In genomic region chr5:24484963-24485362, GRCm38 (mm10) we compare ENCODE assay signal across 8 mouse cellular contexts. TPM values are rescaled to one million over a fixed set of nuclear protein-coding genes. Genes with fewer than 3 reads are reported as not detected.
A peak's percentile ranks its signal among the peaks of the same experiment; 100 is the strongest.
DNase-seq lines count a peak whose midpoint lies in the region; ATAC-seq and TF ChIP-seq lines count a peak whose summit lies in the region.

No protein-coding gene starts in this region.

- H3K27me3 ChIP-seq in heart, embryonic 13.5 days (replicated peaks), result peaks cover 12% of the 10 kb centered on the region; the same call in 1 of the 2 replicates
- H3K27me3 ChIP-seq in forebrain, embryonic 11.5 days (ENCODE audit: control insufficient read depth, insufficient read depth, low read length), result no peaks in the 10 kb centered on the region; the same call in 1 of the 2 replicates
- no peaks in the 10 kb centered on the region for H3K27me3 ChIP-seq in midbrain, embryonic 14.5 days (ENCODE audit: control insufficient read depth, insufficient read depth, low read length)

- no peak overlapping the region for H3K27ac ChIP-seq in heart, embryonic 13.5 days (replicated peaks)
- H3K27ac ChIP-seq in forebrain, embryonic 11.5 days (ENCODE audit: low read depth, low read length), result peak overlapping the region; percentile 58; the same call in 1 of the 2 replicates
- peak overlapping the region; percentile 45; the same call in 1 of the 2 replicates for H3K27ac ChIP-seq in midbrain, embryonic 14.5 days (replicated peaks; ENCODE audit: low read depth, low read length)
- no peak overlapping the region for H3K27ac ChIP-seq in gastrocnemius, adult 2 months

- TF ChIP-seq CTCF in gastrocnemius, adult 2 months (IDR thresholded peaks at IDR 0.05), result no peak

- peak overlapping the region; percentile 50 for H3K9ac ChIP-seq in heart, embryonic 13.5 days
- H3K9ac ChIP-seq in forebrain, embryonic 11.5 days (ENCODE audit: low read length), result peak overlapping the region; percentile 50
- peak overlapping the region; percentile 37; the same call in 1 of the 2 replicates for H3K9ac ChIP-seq in midbrain, embryonic 14.5 days (replicated peaks; ENCODE audit: low read length)

- H3K4me3 ChIP-seq in heart, embryonic 13.5 days, result peak overlapping the region; percentile 19
- H3K4me3 ChIP-seq in forebrain, embryonic 11.5 days (ENCODE audit: low read depth, low read length), result peak overlapping the region; percentile 10
- H3K4me3 ChIP-seq in midbrain, embryonic 14.5 days (replicated peaks; ENCODE audit: low read depth, low read length), result no peak overlapping the region
- no peak overlapping the region for H3K4me3 ChIP-seq in gastrocnemius, adult 2 months

- no peak for DNase-seq in heart, adult 8-10 months (ENCODE audit: low spot score)
- DNase-seq in forebrain, embryonic 11.5 days (ENCODE audit: low spot score), result peak; percentile 81
- DNase-seq in kidney, postnatal 10 days, result peak; percentile 44
- peak; percentile 53 for DNase-seq in midbrain, embryonic 14.5 days
- DNase-seq in gastrocnemius, adult 2 months, result no peak
- DNase-seq in spleen, postnatal 36 days (ENCODE audit: low spot score in 2 of 2), result no peak
- DNase-seq in thymus, postnatal 25 days, result no peak

- WGBS in heart, embryonic 13.5 days, result 32% methylated on average over 22 of the region's 22 CpGs
- 9% methylated on average over 22 of the region's 22 CpGs for WGBS in forebrain, embryonic 11.5 days
- WGBS in midbrain, embryonic 14.5 days, result 14% methylated on average over 22 of the region's 22 CpGs

- peaks cover 81% of the 10 kb centered on the region for H3K36me3 ChIP-seq in heart, embryonic 13.5 days
- peaks cover 9% of the 10 kb centered on the region for H3K36me3 ChIP-seq in forebrain, embryonic 11.5 days (ENCODE audit: control insufficient read depth, insufficient read depth, low read length)
- peaks cover 75% of the 10 kb centered on the region for H3K36me3 ChIP-seq in midbrain, embryonic 14.5 days (ENCODE audit: control insufficient read depth, insufficient read depth, low read length)

- peaks cover 27% of the 10 kb centered on the region for H3K4me1 ChIP-seq in heart, embryonic 13.5 days
- peaks cover 39% of the 10 kb centered on the region for H3K4me1 ChIP-seq in forebrain, embryonic 11.5 days (replicated peaks; ENCODE audit: control insufficient read depth, insufficient read depth, low read length)
- H3K4me1 ChIP-seq in midbrain, embryonic 14.5 days (ENCODE audit: control insufficient read depth, insufficient read depth, low read length), result peaks cover 26% of the 10 kb centered on the region

- peak overlapping the region; percentile 58 for H3K4me2 ChIP-seq in heart, embryonic 13.5 days
- peak overlapping the region; percentile 63 for H3K4me2 ChIP-seq in forebrain, embryonic 11.5 days (ENCODE audit: low read depth, low read length, severe bottlenecking)
- peak overlapping the region; percentile 37 for H3K4me2 ChIP-seq in midbrain, embryonic 14.5 days (ENCODE audit: low read length)

- ATAC-seq in heart, embryonic 13.5 days (ENCODE audit: extremely low read depth, insufficient number of reproducible peaks, low FRiP score, low TSS enrichment), result no peak
- peak; percentile 32 for ATAC-seq in forebrain, embryonic 11.5 days (replicated peaks; ENCODE audit: low FRiP score)
- peak; percentile 13; the same call in 1 of the 2 replicates for ATAC-seq in midbrain, embryonic 14.5 days (ENCODE audit: low FRiP score, low TSS enrichment)

- intact Hi-C loops in gastrocnemius, adult 2 months (cut with DNase I), result no loop called here

- no peaks in the 10 kb centered on the region for H3K9me3 ChIP-seq in heart, embryonic 13.5 days
- H3K9me3 ChIP-seq in forebrain, embryonic 11.5 days (ENCODE audit: control insufficient read depth, low read length), result no peaks in the 10 kb centered on the region
- no peaks in the 10 kb centered on the region for H3K9me3 ChIP-seq in midbrain, embryonic 14.5 days (ENCODE audit: control insufficient read depth, low read length)

RNA-seq across cellular contexts. Expression of gene Agap3, which starts 33.0 kb away (rescaled TPM):
- polyA plus RNA-seq in heart, embryonic 13.5 days (2015; fragmentation: Nextera tagmentation; extraction: Ambion mirVana), result 14.4 and 16.5 TPM in 2 replicates
- 100 to 1,000 TPM in 1 of 4 experiments, 10 to 100 TPM in 3; 88.8 to 101 (median 95.0) TPM for total RNA-seq in heart, adult 8-10 months (2022)
- 52.7 and 67.0 TPM in 2 replicates for polyA plus RNA-seq in forebrain, embryonic 11.5 days (2014; fragmentation: Nextera tagmentation; extraction: Ambion mirVana)
- 65.1 and 79.0 TPM in 2 replicates for polyA plus RNA-seq in midbrain, embryonic 14.5 days (2014; fragmentation: Nextera tagmentation; extraction: Ambion mirVana)
- total RNA-seq in gastrocnemius, adult 2 months (2021), result 10 to 100 TPM; 67.8 to 71.0 TPM

RNA-seq across cellular contexts. Expression of gene Tmub1, which starts 37.3 kb away (rescaled TPM):
- 16.2 and 19.9 TPM in 2 replicates for polyA plus RNA-seq in heart, embryonic 13.5 days (2015; fragmentation: Nextera tagmentation; extraction: Ambion mirVana)
- 10 to 100 TPM in 3 of 4 experiments, 1 to 10 TPM in 1; 9.8 to 12.3 (median 11.8) TPM for total RNA-seq in heart, adult 8-10 months (2022)
- 30.2 and 31.8 TPM in 2 replicates for polyA plus RNA-seq in forebrain, embryonic 11.5 days (2014; fragmentation: Nextera tagmentation; extraction: Ambion mirVana)
- polyA plus RNA-seq in midbrain, embryonic 14.5 days (2014; fragmentation: Nextera tagmentation; extraction: Ambion mirVana), result 51.0 and 64.1 TPM in 2 replicates
- 10 to 100 TPM; 18.1 to 22.2 TPM for total RNA-seq in gastrocnemius, adult 2 months (2021)

RNA-seq across cellular contexts. Expression of gene Fastk, which starts 39.9 kb away (rescaled TPM):
- 163 and 164 TPM in 2 replicates for polyA plus RNA-seq in heart, embryonic 13.5 days (2015; fragmentation: Nextera tagmentation; extraction: Ambion mirVana)
- total RNA-seq in heart, adult 8-10 months (2022), result 100 to 1,000 TPM; 297 to 351 (median 327) TPM
- polyA plus RNA-seq in forebrain, embryonic 11.5 days (2014; fragmentation: Nextera tagmentation; extraction: Ambion mirVana), result 104 and 116 TPM in 2 replicates
- polyA plus RNA-seq in midbrain, embryonic 14.5 days (2014; fragmentation: Nextera tagmentation; extraction: Ambion mirVana), result 91.8 and 105 TPM in 2 replicates
- 100 to 1,000 TPM; 163 to 214 TPM for total RNA-seq in gastrocnemius, adult 2 months (2021)

RNA-seq across cellular contexts. Expression of gene Gbx1, which starts 42.0 kb away (rescaled TPM):
- polyA plus RNA-seq in heart, embryonic 13.5 days (2015; fragmentation: Nextera tagmentation; extraction: Ambion mirVana), result 0.05 TPM in 1 of 2 replicates, not detected in the other
- total RNA-seq in heart, adult 8-10 months (2022), result not detected
- 0.64 and 0.79 TPM in 2 replicates for polyA plus RNA-seq in forebrain, embryonic 11.5 days (2014; fragmentation: Nextera tagmentation; extraction: Ambion mirVana)
- 0.05 and 0.12 TPM in 2 replicates for polyA plus RNA-seq in midbrain, embryonic 14.5 days (2014; fragmentation: Nextera tagmentation; extraction: Ambion mirVana)
- not detected for total RNA-seq in gastrocnemius, adult 2 months (2021)

RNA-seq across cellular contexts. Expression of gene Asb10, which starts 55.8 kb away (rescaled TPM):
- polyA plus RNA-seq in heart, embryonic 13.5 days (2015; fragmentation: Nextera tagmentation; extraction: Ambion mirVana), result 4.1 TPM in 2 replicates
- total RNA-seq in heart, adult 8-10 months (2022), result 100 to 1,000 TPM in 2 of 4 experiments, 10 to 100 TPM in 2; 97.3 to 112 (median 103) TPM
- polyA plus RNA-seq in forebrain, embryonic 11.5 days (2014; fragmentation: Nextera tagmentation; extraction: Ambion mirVana), result 0.11 TPM in 1 of 2 replicates, not detected in the other
- 0.09 and 0.12 TPM in 2 replicates for polyA plus RNA-seq in midbrain, embryonic 14.5 days (2014; fragmentation: Nextera tagmentation; extraction: Ambion mirVana)
- 100 to 1,000 TPM; 101 to 107 TPM for total RNA-seq in gastrocnemius, adult 2 months (2021)

Comparison
In these comparisons a context has a peak if more than half of its experiments do, and no peak if none do; other contexts are left out.
1. H3K27ac ChIP-seq: peak in forebrain, embryonic 11.5 days (single experiment) and midbrain, embryonic 14.5 days (single experiment); none in heart, embryonic 13.5 days (single experiment) and gastrocnemius, adult 2 months (single experiment).
2. H3K4me3 ChIP-seq: peak in heart, embryonic 13.5 days (single experiment) and forebrain, embryonic 11.5 days (single experiment); none in midbrain, embryonic 14.5 days (single experiment) and gastrocnemius, adult 2 months (single experiment).
3. DNase-seq: peak in forebrain, embryonic 11.5 days (single experiment), kidney, postnatal 10 days (single experiment) and midbrain, embryonic 14.5 days (single experiment); none in heart, adult 8-10 months (single experiment), gastrocnemius, adult 2 months (single experiment), spleen, postnatal 36 days (0 of 2) and thymus, postnatal 25 days (single experiment).
4. Peak in every context shown above with its lines, with median percentiles within 50 percentile points of each other: H3K4me2 ChIP-seq and H3K9ac ChIP-seq.